Mouse (Mus musculus): ENCODE measurements around the gene Nrap. TPM values are rescaled to one million over a fixed set of nuclear protein-coding genes. Genes with fewer than 3 reads are reported as not detected.

Nrap gene
- under 1 TPM; 0.15 TPM for total RNA-seq (2021)
- long read RNA-seq, experiment 1: 0 reads
- long read RNA-seq, experiment 2: 0 reads

GRCm38 (mm10) chr19:56389879-56390278 is at the start of gene Nrap:
Gene Nrap (minus strand): TSS chr19:56390037.
- Histone ChIP-seq H3K4me3 (no peak within 1 kb of the TSS), H3K27ac (no peak within 1 kb of the TSS)
- no peak for TF ChIP-seq CTCF (conservative IDR thresholded peaks at IDR 0.05)
- no peak for DNase-seq (ENCODE audit: low spot score in 2 of 2)

- no peak overlapping the region for H3K4me3 ChIP-seq
- H3K27ac ChIP-seq: no peak overlapping the region
- DNase-seq (ENCODE audit: low spot score in 2 of 2): no peak
- TF ChIP-seq CTCF (conservative IDR thresholded peaks at IDR 0.05): no peak
Measured at GRCm38 (mm10) chr19:56439072-56439434, 49.2 kb upstream of the Nrap start.

GRCm38 (mm10) chr19:56438357-56439071 is 48.7 kb upstream of the Nrap start:
- Histone ChIP-seq H3K27ac (no peak overlapping the region), H3K4me3 (no peak overlapping the region)
- DNase-seq (ENCODE audit: low spot score in 2 of 2): no peak
- TF ChIP-seq CTCF (conservative IDR thresholded peaks at IDR 0.05): no peak

DNA sequence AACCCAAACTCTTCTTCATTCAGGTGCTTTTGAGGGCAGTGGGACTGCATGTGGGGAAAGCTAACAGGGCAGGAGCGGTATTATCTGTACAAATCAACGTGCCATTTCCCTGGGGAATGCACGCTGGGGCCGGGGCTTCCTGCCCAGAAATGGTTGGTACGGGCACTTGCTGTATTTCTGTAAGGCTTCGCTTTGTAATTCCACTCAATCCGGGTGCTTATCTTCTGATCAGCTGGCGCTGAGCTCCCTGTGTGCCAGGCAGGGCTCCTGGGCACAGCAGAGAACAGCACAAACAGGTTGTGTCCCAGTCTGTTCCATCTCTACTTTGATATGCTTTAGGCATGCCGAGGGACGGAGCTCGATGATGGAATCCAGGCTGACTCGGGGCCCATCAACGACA is 46.5 kb upstream of the Nrap start:
- Histone ChIP-seq H3K27ac (peak overlapping the region; percentile 69), H3K4me3 (no peak overlapping the region)
- TF ChIP-seq CTCF (conservative IDR thresholded peaks at IDR 0.05): no peak
- DNase-seq (ENCODE audit: low spot score in 2 of 2): peak in 1 of 2 experiments; percentile 42

DNA sequence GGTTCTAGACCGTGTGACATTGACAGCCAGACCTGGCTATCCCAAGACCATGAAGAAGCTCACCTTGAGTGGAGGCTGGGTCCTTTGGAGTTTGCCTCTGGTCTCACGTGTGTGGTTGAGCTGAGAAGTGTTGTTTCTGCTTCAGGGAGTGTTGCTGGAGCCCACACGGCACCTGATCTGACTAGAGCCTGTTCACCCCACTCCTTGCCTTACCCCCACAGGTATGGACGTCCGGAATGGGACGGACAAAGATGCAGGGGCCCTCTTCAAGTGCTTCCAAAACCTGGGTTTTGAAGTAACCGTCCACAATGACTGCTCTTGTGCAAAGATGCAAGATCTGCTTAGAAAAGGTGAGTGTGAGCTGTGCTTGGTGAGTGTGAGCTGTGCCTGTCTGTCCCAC is 43.7 kb upstream of the Nrap start:
- no peak for TF ChIP-seq CTCF (conservative IDR thresholded peaks at IDR 0.05)
- DNase-seq (ENCODE audit: low spot score in 2 of 2): no peak
- Histone ChIP-seq H3K4me3 (no peak overlapping the region), H3K27ac (no peak overlapping the region)

GRCm38 (mm10) chr19:56432706-56433105 is 42.9 kb upstream of the Nrap start:
- TF ChIP-seq CTCF (conservative IDR thresholded peaks at IDR 0.05): no peak
- Histone ChIP-seq H3K4me3 (no peak overlapping the region), H3K27ac (no peak overlapping the region)
- DNase-seq (ENCODE audit: low spot score in 2 of 2): no peak

DNA sequence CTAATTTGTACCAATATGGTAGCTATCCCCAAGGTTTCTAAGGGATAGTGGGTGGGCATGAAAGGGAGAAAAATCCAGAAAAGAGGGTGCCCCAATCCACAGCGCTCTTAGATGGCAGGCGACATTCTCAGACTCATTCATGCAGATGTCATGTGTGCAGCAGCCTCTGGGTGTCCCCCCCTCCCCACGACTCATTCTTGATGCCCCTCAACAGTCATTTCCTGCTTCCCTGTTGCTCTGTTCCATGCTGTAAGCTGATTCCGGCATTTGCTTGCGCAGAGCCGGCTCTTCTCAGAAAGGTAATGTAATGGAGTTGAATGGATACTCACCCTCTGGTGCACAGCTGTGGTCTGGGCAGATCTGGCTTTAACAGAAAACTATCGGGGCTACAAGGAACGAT is 40.5 kb upstream of the Nrap start:
- no peak for TF ChIP-seq CTCF (conservative IDR thresholded peaks at IDR 0.05)
- Histone ChIP-seq H3K4me3 (no peak overlapping the region), H3K27ac (no peak overlapping the region)
- DNase-seq (ENCODE audit: low spot score in 2 of 2): no peak

DNA sequence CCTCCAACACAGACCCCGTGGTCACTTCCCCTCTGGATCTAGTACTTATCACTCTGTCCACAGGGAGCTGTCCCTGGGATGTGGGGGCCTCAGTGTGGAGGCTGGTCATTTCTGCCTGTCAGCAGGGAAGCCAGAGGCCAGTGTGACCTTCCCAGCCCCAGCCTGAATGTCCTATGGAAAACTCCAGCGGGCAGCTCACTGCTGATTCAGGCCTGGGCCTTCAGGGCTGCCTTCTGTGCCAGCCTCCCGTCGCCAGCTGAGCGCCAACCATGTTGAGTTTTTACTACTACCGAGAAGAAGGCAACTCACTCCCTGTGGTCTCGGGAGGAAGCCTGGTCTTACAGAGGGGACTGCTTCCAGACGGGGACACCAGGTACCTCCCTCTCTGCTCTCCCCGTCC is 35.7 kb upstream of the Nrap start:
- Histone ChIP-seq H3K4me3 (no peak overlapping the region), H3K27ac (no peak overlapping the region)
- no peak for DNase-seq (ENCODE audit: low spot score in 2 of 2)
- TF ChIP-seq CTCF (conservative IDR thresholded peaks at IDR 0.05): no peak

- no peak overlapping the region for H3K27ac ChIP-seq
- no peak for TF ChIP-seq CTCF (conservative IDR thresholded peaks at IDR 0.05)
- DNase-seq (ENCODE audit: low spot score in 2 of 2): no peak
- H3K4me3 ChIP-seq: no peak overlapping the region
Measured at GRCm38 (mm10) chr19:56424606-56425395, 35.0 kb upstream of the Nrap start.

DNA sequence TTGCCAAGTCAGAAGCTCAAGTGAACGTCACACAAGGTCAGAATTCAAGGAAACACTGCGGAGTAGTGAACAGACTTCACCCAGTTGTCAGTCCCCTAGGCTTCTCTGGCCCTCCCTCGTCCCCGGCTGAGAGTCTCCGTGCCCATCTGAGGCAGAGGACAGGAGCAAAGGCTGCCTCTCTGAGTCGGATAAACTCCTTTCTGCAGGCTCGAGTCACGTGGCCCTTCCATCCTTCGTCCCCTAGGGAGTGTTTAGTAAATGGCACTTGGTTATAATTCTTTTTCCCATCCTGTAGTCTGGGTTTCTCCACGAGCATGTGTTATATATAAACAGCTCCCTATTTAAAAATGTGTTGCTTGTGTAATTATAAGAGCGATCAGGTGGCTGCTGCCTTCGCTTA is 33.5 kb upstream of the Nrap start:
- Histone ChIP-seq H3K27ac (peak overlapping the region; percentile 71), H3K4me3 (no peak overlapping the region)
- DNase-seq (ENCODE audit: low spot score in 2 of 2): no peak
- no peak for TF ChIP-seq CTCF (conservative IDR thresholded peaks at IDR 0.05)

DNA sequence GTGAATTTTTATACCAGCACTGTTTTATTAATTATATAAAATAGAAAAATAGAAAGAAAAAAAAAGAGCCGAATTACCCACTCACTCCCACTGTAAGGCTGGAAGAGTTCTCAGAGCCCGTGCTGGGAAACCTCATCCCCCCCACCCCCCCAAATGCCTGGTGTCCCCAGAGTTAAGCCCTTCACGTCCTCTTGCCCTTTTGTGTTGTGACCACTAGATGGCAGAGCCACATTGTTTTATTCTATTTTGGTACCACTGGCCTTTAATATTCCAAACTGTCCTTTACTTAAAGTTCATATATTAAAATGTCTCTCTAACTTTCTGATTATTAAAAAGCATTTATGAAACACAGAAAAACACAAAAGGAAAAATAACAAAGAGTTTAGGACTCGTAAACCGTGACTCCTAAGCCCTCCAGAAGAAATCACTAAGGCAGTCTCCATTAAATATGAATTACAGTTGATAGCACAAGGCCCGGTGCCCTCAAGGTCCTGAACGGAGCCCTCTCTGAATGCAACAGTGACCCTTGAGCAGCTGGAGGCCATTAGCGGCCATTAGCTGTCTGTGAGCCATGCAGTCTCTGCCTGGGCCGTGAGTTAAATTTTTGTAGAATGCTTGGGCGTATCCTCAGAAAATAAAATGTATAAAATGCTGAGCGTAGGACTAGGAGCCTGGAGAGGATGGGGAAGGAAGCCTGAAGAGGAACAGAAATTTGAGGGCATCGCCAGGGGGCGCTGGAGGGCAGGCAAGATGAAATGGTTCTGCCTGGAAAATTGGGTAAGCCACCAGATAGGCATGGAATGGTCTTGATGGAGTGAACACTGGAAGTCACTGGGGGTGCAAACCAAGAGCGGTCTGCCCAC is 32.9 kb upstream of the Nrap start:
- Histone ChIP-seq H3K27ac (peak overlapping the region; percentile 71), H3K4me3 (no peak overlapping the region; the same call in 1 of the 2 replicates)
- TF ChIP-seq CTCF (conservative IDR thresholded peaks at IDR 0.05): peak; percentile 75
- peak; percentile 91 to 97 for DNase-seq (ENCODE audit: low spot score in 2 of 2)

- no peak for TF ChIP-seq CTCF (conservative IDR thresholded peaks at IDR 0.05)
- no peak for DNase-seq (ENCODE audit: low spot score in 2 of 2)
- Histone ChIP-seq H3K27ac (no peak overlapping the region), H3K4me3 (no peak overlapping the region)
Measured at GRCm38 (mm10) chr19:56420345-56420744, 30.5 kb upstream of the Nrap start.

- no peak for DNase-seq (ENCODE audit: low spot score in 2 of 2)
- Histone ChIP-seq H3K27ac (no peak overlapping the region), H3K4me3 (no peak overlapping the region)
- no peak for TF ChIP-seq CTCF (conservative IDR thresholded peaks at IDR 0.05)
Measured at GRCm38 (mm10) chr19:56419452-56419851, 29.6 kb upstream of the Nrap start.
